Comparison of ENCODE assay signal across 34 mouse cellular contexts in genomic region chr13:79886361-79886760, GRCm38 (mm10).
"Had no signal": no experiment of that assay in that cellular context is flagged by ENCODE, and none has a peak within 500 bp of the region (broad histone marks: within the 10 kb centered on the region; RNA-seq: fewer than 3 reads in every experiment).

No protein-coding gene starts in this region.

- H3K4me3 ChIP-seq: heart, embryonic 10.5 days; heart, embryonic 12.5 days; heart, embryonic 13.5 days; heart, embryonic 15.5 days; hindbrain, embryonic 10.5 days; hindbrain, embryonic 12.5 days; hindbrain, embryonic 13.5 days; hindbrain, embryonic 15.5 days; intestine, embryonic 15.5 days; kidney, embryonic 15.5 days; layer of hippocampus, adult 2 months had no signal

- H3K36me3 ChIP-seq: heart, embryonic 10.5 days; heart, embryonic 12.5 days; heart, embryonic 13.5 days; heart, embryonic 15.5 days; hindbrain, embryonic 10.5 days; hindbrain, embryonic 12.5 days; hindbrain, embryonic 13.5 days; hindbrain, embryonic 15.5 days; intestine, embryonic 15.5 days; kidney, embryonic 15.5 days had no signal

- H3K9me3 ChIP-seq: heart, embryonic 10.5 days; heart, embryonic 12.5 days; heart, embryonic 13.5 days; heart, embryonic 15.5 days; hindbrain, embryonic 10.5 days; hindbrain, embryonic 12.5 days; hindbrain, embryonic 13.5 days; hindbrain, embryonic 15.5 days; intestine, embryonic 15.5 days; kidney, embryonic 15.5 days had no signal

- H3K9ac ChIP-seq: heart, embryonic 12.5 days; heart, embryonic 13.5 days; heart, embryonic 15.5 days; hindbrain, embryonic 12.5 days; hindbrain, embryonic 13.5 days; hindbrain, embryonic 14.5 days; hindbrain, embryonic 15.5 days; intestine, embryonic 15.5 days; kidney, embryonic 15.5 days had no signal

- H3K4me1 ChIP-seq: heart, embryonic 10.5 days; heart, embryonic 12.5 days; heart, embryonic 13.5 days; heart, embryonic 15.5 days; hindbrain, embryonic 10.5 days; hindbrain, embryonic 12.5 days; hindbrain, embryonic 13.5 days; hindbrain, embryonic 15.5 days; intestine, embryonic 15.5 days; kidney, embryonic 15.5 days had no signal

- H3K4me2 ChIP-seq: heart, embryonic 11.5 days; heart, embryonic 12.5 days; heart, embryonic 13.5 days; heart, embryonic 15.5 days; hindbrain, embryonic 12.5 days; hindbrain, embryonic 13.5 days; hindbrain, embryonic 14.5 days; hindbrain, embryonic 15.5 days; intestine, embryonic 15.5 days; kidney, embryonic 15.5 days had no signal

- H3K27me3 ChIP-seq: heart, embryonic 12.5 days; heart, embryonic 13.5 days; heart, embryonic 15.5 days; hindbrain, embryonic 12.5 days; hindbrain, embryonic 13.5 days; hindbrain, embryonic 15.5 days; intestine, embryonic 15.5 days; kidney, embryonic 15.5 days had no signal

- DNase-seq: heart, postnatal 10 days; heart, postnatal 14 days; heart, postnatal 36 days; heart, postnatal 4 days; kidney, adult 11 months; kidney, adult 18-20 months; kidney, adult 2 months; kidney, adult 8-10 months; kidney, adult 9 months; kidney, postnatal 10 days; kidney, postnatal 14 days; kidney, postnatal 25 days; kidney, postnatal 36 days; kidney, postnatal 4 days; layer of hippocampus, adult 9-11 months; layer of hippocampus, postnatal 36 days had no signal

- ATAC-seq: hindbrain, embryonic 16.5 days; hindbrain, postnatal 0 days; intestine, embryonic 15.5 days; intestine, embryonic 16.5 days; intestine, postnatal 0 days had no signal

- H3K27ac ChIP-seq: heart, embryonic 10.5 days; heart, embryonic 13.5 days; heart, embryonic 15.5 days; hindbrain, embryonic 10.5 days; hindbrain, embryonic 12.5 days; hindbrain, embryonic 13.5 days; hindbrain, embryonic 14.5 days; hindbrain, embryonic 15.5 days; hindbrain, postnatal 0 days; intestine, embryonic 15.5 days; kidney, embryonic 15.5 days; kidney, postnatal 0 days; layer of hippocampus, adult 2 months had no signal
